Mouse (Mus musculus) cerebellum, adult 11-12 months (tissue): ENCODE data around the gene Cebpb.

Source experiments
- DNase-seq: peaks from one replicate; pipeline ENCODE4 v3.0.0; 2022

The Cebpb gene

DNA sequence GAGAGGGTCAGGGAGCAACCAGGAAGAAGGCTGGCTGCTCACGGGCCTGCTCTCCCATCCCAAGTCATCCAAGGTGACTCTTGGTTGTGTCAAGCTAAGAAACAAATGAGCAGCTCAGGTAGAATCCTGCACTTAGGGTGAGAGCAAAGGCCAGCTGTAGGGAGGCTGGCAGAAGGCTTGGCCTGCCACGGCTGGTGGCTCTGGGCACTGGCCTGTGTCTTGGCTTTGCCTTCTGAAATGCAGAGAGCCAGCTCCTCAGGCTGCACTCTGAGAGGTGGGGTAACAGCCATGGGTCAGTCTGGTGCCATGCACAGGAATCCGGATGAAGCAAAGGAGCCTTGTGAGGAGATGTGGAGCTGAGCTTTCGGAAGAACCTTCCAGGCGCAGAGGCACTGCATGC, 20.3 kb upstream of the Cebpb start:
- DNase-seq: no peak

DNA sequence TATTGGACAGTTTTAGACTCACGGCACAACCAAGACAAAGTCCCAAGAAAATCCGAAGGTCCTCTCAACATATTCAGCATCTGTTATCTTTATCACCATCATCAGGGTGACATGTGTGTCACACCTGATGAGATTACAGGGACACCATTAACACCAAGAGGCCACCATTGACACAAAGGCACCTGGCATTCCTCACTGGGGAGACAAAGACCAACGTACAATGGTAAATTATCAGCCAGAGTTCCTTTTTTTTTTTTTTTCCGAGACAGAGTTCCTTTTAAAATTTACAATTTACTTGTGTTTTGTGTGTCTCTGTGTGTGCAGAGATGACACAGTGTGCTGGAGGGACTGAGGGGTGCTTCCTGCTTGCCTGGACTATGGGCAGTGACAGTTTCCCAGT, 19.3 kb upstream of the Cebpb start:
- no peak for DNase-seq

DNA sequence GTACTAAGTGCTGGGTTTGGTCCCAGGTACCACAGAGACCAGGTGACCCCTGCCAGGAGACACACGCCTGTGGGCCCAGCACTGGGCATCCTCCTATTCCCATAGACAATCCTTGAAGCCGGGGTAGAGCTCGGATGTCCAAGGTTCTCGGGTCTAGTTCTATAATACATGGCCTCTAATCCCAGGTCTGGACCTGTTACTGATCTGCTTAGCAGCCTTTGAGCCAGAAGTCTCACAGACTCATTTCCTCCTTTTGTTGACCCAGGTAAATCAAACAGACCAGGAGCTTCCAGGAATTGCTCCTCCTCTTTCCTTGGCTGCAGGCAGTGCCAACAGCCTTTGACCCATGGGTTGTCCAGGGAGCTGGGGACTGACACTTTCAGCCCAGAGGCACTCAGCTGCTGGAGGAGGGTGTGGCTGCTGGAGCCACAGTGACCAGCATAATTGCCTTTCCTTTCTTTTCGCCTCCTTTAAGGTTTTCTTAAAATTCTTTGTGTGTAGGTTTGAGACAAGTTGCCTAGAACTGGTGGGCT, 17.5 kb upstream of the Cebpb start:
- no peak for DNase-seq

DNA sequence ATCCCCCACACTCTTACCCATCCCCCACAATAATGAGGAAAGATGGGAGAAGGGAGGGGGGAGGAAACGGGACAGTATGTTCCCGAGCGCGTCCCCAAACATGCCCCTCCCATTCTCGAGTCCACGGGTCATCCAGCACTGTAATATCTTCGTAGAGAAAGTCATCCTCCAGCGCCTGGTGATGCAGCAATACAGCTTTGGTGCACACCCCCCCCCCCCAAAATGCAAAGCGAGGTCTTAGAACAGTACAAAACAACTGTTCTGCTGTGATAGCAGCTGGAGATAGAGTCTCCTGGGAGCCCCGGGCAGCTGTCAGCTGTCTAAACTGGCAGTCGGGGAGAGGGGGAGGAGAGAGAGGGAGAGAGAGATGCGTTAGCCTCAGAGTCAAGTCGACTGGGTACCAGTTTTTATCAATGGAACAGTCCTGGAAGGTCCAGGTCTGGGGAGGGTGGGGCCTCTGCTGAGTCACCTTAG, 16.5 kb upstream of the Cebpb start:
- no peak for DNase-seq

DNA sequence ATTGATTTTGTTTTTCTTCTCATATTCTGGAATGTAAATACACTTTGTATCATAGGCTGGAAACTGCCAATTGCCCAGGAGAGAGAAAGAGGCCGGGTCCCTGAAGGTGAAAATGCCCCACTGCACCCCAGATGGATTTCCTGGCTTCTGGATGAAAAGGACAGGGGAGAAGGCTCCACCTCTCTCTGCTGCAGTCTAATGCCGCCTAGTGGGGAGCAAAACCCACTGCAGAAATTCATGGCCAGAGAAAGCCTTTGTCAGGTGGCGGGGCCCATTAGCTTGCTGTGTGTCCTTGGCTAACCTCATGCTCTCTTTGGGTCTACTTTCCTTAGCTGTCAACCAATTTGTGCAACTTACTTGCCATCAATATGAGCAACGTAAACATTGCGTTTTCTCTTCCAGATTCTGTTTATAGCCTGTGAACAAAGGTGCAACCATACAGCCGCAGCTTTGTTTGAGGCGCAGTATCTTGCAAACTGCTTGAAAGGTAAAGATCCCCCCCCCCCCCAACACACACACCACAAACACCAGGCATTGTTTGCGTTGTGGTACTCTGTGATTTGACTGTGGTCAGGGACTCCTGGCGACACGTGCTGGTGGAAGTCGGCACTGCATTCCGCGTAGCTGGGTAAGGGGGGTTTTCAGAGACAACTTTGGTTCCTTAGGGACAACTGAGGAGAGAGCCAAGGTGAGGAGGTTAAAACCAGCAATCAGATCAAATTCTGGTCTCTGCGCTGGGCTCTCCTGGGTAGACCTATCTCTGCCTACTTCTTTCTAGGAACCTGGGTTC, 13.4 kb upstream of the Cebpb start:
- DNase-seq: no peak

DNA sequence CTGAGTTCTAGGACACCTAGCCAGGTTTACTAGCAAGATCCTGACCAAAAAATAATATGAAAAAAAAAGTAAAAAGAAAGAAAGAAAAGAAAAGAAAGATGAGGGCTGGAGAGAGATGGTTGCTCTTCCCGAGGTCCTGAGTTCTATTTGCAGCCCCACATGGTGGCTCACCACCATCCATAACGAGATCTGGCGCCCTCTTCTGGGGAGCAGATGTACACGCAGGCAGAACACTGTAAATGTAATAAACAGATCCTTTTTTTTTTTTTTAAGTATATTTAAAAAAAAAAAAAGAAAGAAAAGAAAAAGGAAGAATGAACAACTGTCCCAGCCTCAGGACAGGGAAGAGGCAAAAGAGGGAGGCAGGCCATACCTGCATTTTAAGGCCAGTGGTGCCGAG, 10.1 kb upstream of the Cebpb start:
- no peak for DNase-seq

DNA sequence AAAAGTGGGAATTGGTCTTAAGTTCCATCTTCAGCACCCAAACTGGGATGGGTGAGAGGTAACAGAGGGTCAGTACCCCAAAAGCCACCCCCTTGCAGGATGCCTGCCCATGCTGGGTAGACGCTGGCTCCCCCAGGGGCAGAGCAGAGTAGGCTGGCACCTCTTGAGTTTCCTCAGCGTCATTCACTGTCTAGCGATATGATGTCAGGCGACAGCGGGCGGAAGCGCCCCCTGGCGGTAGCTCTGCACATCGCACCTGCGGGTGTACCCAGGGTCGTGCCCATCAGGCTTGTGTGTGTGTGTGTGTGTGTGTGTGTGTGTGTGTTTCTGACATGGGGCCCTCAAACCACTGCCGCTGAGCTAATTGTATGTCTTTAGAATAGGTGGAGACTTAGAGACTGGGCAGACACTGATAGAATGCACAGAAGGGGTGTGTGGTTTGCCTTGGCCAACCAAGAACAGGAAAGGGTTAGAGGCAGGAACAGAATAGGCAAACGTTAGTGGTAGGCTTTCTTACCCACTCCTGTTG, 8.7 kb upstream of the Cebpb start:
- DNase-seq: peak; percentile 64

DNA sequence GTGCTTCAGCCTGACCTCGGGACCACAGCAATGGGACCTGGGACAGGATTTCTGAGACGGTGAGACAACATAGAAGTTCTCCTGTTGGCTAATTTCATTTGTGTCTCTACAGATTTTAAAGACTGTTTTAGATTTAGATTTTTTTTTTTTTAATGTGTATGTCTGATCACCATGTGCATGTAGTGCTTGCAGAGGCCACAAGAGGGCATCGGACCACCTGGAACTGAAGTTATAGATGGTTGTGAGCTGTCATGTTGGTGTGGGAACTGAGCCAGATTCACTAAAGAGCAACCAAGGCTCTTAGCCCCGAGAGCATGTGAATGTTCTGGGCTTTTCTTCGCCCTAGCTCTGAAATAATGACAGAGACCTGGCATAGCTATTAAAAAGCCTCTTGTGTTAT, 8.1 kb upstream of the Cebpb start:
- DNase-seq: no peak

DNA sequence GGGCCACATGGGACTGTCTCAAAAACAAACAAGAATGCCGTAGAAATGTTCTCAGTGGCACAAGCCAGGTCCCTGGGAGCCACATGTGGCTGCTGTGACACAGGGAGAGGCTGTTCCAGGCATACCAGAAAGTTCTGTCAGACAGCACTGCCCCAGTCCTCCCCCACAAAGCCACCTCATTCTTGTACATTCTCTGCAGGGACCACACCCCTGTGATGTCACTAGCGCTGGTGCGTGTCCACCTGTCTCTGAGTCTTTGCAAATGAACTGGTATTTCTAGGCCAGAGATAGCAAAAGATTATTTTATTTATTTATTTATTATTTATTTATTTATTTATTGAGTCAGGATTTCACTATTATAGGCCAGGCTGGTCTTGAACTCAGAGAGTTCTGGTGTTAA, 5.0 kb upstream of the Cebpb start:
- DNase-seq: no peak

DNA sequence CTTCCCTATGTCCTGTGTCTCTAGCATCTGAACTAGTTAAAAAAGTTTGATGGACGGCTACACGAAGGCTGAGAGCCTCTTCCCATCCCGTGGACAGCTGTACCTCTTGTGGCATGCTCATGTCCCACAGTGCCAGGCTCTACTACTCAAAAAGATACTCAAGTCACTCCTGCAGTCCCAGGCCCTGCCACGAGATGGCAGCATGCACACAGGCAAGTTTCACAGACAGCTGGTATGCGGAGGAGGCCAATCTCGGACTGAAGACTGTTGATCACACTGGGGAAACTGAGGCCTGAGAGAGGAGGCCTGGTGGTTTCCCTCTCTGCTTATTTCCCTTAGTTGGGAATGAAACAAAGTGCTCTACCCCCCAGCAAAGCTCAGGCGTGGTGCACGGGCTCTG, 3.6 kb upstream of the Cebpb start:
- DNase-seq: peak; percentile 82

DNA sequence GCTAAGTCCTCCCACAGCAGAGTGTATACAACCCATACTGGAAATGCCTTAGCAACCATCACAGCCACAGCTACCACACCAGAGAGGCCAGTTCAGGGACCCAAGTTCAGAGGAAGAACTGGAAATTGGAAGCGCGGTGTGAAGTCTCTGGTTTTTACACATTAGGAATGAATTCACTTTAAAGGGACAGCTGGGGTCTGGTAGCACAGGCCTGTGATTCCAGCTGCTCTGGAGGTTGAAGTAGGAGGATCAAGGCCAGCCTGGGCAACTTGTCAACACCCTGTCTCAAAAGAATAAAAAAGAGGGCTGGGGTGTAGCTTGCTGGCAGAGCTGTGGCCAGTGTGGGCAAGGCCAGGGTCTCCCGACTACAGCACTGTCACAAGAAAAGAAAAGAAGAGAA, 2.9 kb upstream of the Cebpb start:
- DNase-seq: no peak

DNA sequence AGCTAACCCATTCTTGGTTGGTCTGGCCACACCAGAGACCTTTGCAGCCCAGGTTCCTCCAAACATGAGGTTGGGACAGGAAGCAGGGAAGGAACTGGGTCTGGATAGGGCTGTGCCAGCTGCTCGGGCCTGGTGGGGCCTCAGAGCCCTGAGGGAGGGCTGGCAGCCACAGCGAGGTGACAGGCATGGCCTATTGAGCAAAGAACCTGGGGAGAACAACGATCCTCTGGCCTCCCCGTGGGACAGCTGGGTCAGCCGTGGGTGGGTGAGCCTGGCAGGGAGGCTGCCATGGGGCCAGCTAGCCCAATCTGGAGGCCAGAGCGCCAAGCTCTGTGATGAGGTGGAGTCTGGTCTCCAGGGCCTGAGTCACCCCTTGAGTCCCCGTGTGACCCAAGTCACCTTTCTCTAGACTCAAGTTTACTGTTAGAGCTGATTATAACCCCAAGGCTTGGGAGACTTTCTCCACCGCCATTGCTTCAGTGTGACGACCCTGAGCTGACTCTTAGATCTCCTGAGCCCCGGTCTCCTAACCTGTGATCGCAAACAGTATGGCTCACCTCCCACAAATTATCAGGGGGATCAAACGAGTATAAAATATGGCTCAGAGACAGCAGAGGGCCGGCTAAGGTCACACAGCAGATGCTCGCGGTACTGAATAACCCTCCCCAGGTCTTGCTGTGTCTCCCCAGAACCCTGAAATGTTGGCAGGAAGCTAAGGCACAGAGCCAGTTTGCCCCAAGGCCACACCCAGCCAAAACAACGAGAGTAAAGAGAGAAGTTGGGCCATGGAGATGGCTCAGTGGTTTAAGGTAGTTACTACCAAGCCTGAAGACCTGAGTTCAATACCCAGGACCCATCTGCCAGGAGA, 2.1 kb upstream of the Cebpb start:
- peak; percentile 30 for DNase-seq

DNA sequence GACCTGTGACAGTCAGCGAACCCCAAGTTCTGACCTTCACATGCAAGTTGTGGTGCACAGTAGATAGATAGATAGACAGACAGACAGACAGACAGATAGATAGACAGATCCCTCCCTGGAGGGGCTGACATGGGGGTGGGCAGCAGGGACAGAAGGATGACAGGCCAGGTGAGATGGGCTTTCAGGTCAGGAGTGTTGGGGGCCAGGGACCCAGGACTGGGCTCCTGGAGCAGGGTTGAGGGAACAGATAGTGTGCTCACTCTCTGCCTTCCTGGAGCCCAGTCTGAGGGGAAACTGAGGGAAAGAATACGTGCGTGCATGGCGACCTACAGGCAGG, 1.5 kb upstream of the Cebpb start:
- no peak for DNase-seq

DNA sequence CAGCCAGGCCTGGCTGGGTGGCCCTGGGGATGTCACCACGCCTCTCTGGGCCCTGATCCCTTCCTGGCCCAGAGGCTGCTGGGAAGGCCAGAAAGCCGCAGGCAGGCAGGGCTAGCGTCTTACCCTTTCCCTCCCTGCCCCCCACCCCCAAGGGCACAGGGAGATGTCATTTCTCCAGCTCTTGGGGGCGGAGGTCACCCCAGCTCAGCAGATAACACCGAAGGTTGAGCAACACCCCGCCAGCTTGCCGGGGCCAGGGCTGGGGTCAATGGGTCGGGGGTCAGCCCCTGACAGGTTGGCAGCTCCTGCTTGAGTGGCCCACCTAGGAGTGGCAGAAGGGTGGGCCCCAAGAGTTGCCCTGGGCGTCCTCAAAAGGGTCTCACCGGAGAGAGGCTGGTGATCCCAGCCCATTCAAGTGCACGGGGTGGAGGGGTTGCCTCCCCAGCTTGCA, 1.0 kb upstream of the Cebpb start:
- peak; percentile 54 for DNase-seq

DNA sequence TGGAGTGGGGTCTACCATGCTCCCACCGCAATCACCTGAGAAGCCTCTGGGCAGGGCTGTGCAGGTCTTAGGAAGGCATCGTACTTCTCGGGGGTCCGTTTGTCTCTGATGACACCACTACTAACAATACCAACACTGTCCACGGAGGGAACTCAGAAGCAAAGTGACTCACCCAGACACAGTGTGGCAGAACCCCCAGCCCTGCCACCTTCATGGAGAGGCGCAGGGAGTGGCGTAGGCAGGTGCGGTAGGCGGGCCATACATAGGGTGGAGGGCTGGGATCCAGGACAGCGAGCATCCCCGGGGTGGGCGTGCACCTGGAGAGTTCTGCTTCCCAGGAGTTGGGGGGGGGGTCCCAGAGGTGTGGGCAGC, 603 bp upstream of the Cebpb start:
- DNase-seq: no peak

DNA sequence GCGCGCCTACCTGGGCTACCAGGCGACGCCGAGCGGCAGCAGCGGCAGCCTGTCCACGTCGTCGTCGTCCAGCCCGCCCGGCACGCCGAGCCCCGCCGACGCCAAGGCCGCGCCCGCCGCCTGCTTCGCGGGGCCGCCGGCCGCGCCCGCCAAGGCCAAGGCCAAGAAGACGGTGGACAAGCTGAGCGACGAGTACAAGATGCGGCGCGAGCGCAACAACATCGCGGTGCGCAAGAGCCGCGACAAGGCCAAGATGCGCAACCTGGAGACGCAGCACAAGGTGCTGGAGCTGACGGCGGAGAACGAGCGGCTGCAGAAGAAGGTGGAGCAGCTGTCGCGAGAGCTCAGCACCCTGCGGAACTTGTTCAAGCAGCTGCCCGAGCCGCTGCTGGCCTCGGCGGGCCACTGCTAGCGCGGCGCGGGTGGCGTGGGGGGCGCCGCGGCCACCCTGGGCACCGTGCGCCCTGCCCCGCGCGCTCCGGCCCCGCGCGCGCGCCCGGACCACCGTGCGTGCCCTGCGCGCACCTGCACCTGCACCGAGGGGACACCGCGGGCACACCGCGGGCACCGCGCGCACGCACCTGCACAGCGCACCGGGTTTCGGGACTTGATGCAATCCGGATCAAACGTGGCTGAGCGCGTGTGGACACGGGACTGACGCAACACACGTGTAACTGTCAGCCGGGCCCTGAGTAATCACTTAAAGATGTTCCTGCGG, 945 bp downstream of the Cebpb start, which contains the start of gene Tmem189:
TSS of gene Tmem189 (minus strand) at position 322 of the 718 bp plus-strand sequence.
- DNase-seq: peak; percentile 71

DNA sequence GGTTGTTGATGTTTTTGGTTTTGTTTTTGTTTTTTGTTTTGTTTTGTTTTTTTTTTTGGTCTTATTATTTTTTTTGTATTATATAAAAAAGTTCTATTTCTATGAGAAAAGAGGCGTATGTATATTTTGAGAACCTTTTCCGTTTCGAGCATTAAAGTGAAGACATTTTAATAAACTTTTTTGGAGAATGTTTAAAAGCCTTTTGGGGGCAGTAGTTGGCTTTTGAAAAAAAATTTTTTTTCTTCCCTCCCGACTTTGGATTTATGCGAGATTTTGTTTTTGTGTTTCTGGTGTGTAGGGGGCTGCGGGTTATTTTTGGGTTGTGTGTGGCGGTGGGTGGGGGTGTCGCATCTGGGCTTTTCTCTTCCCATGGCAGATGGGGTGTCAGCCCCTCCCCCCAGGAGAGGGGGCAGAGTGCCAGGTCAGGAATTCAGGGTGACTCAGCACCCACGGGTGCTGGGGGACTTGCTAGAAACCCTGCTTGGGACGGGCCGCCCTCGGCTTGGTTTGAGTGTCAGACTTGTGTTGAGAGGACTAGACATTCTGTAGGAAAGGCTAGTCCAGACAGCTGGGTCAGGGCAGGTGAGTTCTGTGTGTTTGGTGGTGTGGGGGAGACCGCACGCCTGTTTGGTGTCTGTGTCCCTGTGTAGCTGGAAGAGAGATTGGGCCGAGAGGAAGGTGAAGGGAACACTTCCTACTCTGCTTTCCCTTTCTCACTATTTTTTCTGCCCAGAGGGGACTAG, 1.7 kb downstream of the Cebpb start:
- peak; percentile 56 for DNase-seq

DNA sequence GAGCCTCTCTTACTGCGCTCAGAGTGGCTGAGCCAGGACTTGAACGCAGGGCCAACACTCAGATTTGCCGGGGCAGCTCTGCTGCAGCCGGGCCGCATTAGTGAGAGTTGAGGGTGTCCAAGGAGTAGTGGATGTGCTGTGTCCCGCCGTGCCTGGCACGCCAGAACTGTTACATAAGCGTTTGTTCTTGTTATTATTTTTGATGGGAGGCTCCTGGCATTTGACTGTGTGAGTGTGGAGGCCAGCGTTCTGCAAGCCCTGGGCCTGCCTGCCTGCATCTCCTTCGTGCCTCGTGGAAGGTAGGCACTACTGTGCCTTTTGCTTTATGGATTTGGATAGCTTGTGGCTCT, 2.2 kb downstream of the Cebpb start:
- DNase-seq: peak; percentile 46

DNA sequence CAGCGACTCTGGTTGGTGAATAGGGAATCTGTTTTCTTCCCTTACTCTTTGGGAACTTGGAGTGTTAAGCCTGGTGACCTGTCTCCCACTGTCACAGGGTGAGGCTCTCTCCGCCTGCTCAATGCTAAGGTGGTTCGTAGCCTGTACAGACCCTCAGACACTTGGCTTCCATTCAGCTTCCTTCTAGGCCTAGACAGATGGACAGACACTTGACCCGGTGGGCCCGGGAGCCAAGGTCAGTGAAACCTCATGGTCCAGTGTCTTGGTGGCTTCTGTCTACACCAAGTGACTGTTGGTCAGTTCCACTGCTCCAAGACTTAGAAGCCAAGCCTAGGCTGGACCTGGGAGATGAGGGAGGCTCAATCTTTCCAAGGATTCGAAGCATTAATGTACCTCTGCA, 2.7 kb downstream of the Cebpb start:
- no peak for DNase-seq

DNA sequence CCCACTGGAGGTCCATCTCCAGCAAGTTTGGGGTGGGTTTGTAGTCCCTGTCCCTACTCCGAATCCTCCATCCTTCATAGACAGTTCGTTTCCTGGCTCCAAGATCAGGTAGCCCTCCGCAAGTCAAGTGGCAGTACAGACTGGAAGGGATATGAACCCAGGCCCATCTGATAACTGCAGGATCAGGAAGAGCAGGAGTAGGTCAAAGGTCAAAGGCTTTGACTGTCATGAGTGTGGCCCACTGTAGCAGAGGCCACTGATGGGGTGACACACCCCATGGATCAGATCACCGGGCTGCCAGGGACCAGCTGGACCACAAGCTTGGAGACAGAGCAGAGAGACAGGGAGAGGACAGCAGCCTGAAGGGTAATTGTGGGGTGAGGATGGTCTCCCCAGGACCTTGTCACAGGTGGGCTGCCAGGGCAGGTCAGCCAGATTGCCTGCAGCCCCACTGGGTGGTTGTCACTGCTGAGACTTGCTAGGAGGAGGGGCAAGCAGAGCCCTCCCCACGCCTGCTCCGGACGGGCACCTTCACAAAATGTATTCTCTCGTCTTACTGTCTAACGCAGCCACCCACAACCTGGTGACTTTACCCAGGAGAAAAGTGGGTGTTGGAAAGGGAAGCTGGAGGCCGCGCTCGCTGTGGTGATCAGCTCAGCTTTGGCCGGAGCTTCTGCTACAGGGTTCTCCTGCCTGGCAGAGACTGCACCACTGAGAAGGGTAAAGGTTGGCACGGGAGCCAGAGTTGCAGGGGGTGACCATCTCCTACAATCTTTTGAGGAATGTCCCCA, 3.4 kb downstream of the Cebpb start:
- DNase-seq: no peak

DNA sequence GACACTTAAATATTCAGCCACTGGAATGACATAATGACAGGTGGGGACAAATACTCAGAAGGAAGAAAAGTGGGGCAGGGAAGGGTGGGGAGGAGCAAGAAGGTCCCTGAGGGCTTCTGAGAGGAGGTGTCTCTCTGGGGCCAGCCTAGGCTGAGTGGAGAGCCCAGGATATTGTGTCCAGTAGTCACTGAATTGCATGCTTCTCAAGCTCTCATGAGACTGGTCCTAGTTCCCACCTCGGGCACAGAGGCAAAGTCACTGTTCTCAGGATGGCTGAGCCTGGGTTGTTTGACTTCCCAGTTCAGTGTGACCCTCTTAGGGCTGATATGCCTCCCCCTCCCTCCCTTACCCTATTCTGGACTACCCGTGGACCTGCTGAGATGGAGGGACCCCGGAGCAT, 4.1 kb downstream of the Cebpb start:
- DNase-seq: no peak

DNA sequence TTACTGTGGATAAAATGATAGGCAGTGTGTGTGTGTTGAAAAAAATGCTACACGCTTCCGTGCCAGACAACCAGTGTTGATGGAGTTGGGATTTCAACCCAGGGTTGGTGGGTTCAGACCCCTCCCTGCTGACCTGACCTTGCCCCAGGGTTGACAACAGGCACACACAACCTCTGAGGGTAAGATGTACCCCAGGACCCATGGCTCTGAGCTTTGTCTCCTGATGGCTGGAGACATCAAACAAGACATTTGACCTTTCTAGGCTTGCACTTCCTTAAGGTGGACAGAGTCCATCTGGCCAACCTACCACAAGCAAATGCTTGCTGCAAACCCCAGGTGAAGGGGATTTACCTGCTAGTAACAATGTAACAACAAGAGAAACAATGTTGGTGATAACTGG, 4.8 kb downstream of the Cebpb start:
- DNase-seq: no peak
